Mouse (Mus musculus) intestine, embryonic 16.5 days (tissue): ENCODE data around the gene Il16. TPM values are rescaled to one million over a fixed set of nuclear protein-coding genes. Genes with fewer than 3 reads are reported as not detected.

ENCODE experiments used
- ATAC-seq: fragments of 200-750 bp; cut with Nextera tagmentation; 2 replicates; pipeline ENCODE4 v1.8.0; 2017; ENCODE audit warnings: moderate TSS enrichment, moderate library complexity
- H3K27ac ChIP-seq: fragments of 300-500 bp; sonication (generic); 2 replicates; pipeline ENCODE4 v1.5.1; 2014; ENCODE audit warnings: mild to moderate bottlenecking, low read length
- H3K27me3 ChIP-seq: fragments of 300-500 bp; sonication (generic); replicated peaks from 2 replicates; pipeline ENCODE4 v1.6.1; 2014; ENCODE audit warnings: low read length, control low read depth, mixed read lengths; ENCODE audit not compliant: control insufficient read depth, insufficient read depth
- H3K36me3 ChIP-seq: fragments of 300-500 bp; sonication (generic); 2 replicates; pipeline ENCODE4 v1.6.1; 2014; ENCODE audit warnings: low read length, control low read depth; ENCODE audit not compliant: control insufficient read depth, insufficient read depth
- H3K4me1 ChIP-seq: fragments of 300-500 bp; sonication (generic); 2 replicates; pipeline ENCODE4 v1.6.1; 2014; ENCODE audit warnings: low read length, control low read depth, mixed read lengths; ENCODE audit not compliant: control insufficient read depth, insufficient read depth
- H3K4me2 ChIP-seq: fragments of 300-500 bp; sonication (generic); 2 replicates; pipeline ENCODE4 v1.6.1; 2014; ENCODE audit warnings: low read depth, low read length, control low read depth
- H3K4me3 ChIP-seq: fragments of 300-500 bp; sonication (generic); 2 replicates; pipeline ENCODE4 v1.5.1; 2014; ENCODE audit warnings: mild to moderate bottlenecking, low read length
- H3K9ac ChIP-seq: fragments of 300-500 bp; sonication (generic); 2 replicates; pipeline ENCODE4 v1.6.1; 2014; ENCODE audit warnings: low read depth, low read length
- H3K9me3 ChIP-seq: fragments of 300-500 bp; sonication (generic); 2 replicates; pipeline ENCODE4 v1.6.1; 2016; ENCODE audit warnings: low read length, control low read depth; ENCODE audit not compliant: control insufficient read depth
- WGBS: fragments of 180-500 bp; shearing (Covaris S2); extraction: QIAGEN DNeasy Blood & Tissue Kit; methylation state at CpG from one replicate; pipeline ENCODE4 v1.1.7; 2014; 5-methylcytosine and 5-hydroxymethylcytosine counted together
- polyA plus RNA-seq: library from polyadenylated mRNA; unstranded; fragments of >200 nt; fragmentation: Nextera tagmentation; extraction: Ambion mirVana; gene quantifications from 2 replicates; pipeline ENCODE4 v1.2.1, GENCODE M21; 2015

The Il16 gene
- polyA plus RNA-seq, 1 experiment from 2014 or later = 4.9 TPM

- 72% methylated on average over 6 of the region's 6 CpGs for WGBS
- ATAC-seq = no peak
Observed at GRCm38 (mm10) chr7:83731297-83731696, 14.2 kb downstream of the Il16 start.

GRCm38 (mm10) chr7:83726936-83727632 lies 18.4 kb downstream of the Il16 start:
- H3K4me2 ChIP-seq = no peak overlapping the region
- H3K27ac ChIP-seq = no peak overlapping the region
- no peaks in the 10 kb centered on the region for H3K4me1 ChIP-seq
- H3K9me3 ChIP-seq = no peaks in the 10 kb centered on the region
- H3K9ac ChIP-seq = no peak overlapping the region
- 60% methylated on average over 5 of the region's 5 CpGs for WGBS
- no peaks in the 10 kb centered on the region for H3K36me3 ChIP-seq
- H3K4me3 ChIP-seq = no peak overlapping the region
- H3K27me3 ChIP-seq = no peaks in the 10 kb centered on the region
- no peak for ATAC-seq

More at GRCm38 (mm10) chr7:83731297-83731696, 14.2 kb downstream of the Il16 start:
- H3K27ac ChIP-seq = no peak overlapping the region
- H3K9me3 ChIP-seq = no peaks in the 10 kb centered on the region
- no peak overlapping the region for H3K9ac ChIP-seq
- no peaks in the 10 kb centered on the region for H3K27me3 ChIP-seq
- H3K4me2 ChIP-seq = no peak overlapping the region
- H3K36me3 ChIP-seq = no peaks in the 10 kb centered on the region
- no peaks in the 10 kb centered on the region for H3K4me1 ChIP-seq
- H3K4me3 ChIP-seq = no peak overlapping the region

DNA sequence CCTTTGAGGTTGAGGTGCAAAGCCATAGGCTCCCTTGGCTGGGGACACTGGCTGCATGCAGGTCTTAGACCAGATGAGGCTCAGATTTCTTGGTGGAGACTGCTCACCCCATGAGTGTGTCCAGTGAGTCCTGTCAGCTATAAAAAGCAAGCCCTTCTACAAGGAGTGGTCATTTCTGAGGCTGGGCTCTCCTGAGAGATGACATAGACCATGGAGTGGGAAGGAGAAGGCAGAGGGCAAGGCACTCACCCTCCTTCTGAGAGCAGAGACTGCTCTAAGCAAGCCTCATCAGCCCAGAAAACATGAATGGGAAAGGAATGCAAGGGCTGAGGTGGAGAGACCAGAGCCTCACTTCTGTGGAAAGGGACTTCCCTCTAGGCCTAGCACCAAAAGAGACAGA lies 19.7 kb downstream of the Il16 start:
- H3K4me1 ChIP-seq = no peaks in the 10 kb centered on the region
- ATAC-seq = no peak
- no peaks in the 10 kb centered on the region for H3K36me3 ChIP-seq
- no peak overlapping the region for H3K27ac ChIP-seq
- H3K27me3 ChIP-seq = no peaks in the 10 kb centered on the region
- no peak overlapping the region for H3K4me3 ChIP-seq
- no peak overlapping the region for H3K9ac ChIP-seq
- H3K4me2 ChIP-seq = no peak overlapping the region
- no peaks in the 10 kb centered on the region for H3K9me3 ChIP-seq

DNA sequence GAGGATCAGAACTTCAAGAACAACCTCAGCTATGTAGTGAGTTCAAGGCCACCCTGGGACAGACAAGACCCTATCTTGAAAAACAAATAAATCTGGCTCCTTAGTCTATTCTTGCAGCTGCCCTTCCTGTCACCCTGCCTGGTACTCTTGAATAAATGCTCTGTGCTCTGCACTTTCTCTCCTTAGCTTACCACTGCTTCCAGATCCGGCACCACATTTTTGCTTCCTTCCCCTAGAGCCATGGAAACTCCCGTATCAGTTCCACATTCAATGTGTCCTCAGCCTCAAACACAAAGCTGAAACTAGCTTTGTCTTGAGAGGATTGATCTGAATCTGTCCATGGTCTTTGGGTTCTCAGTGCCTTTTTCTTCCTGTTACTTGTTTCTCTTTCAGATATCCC lies 21.0 kb downstream of the Il16 start:
- H3K9me3 ChIP-seq = no peaks in the 10 kb centered on the region
- ATAC-seq = no peak
- H3K9ac ChIP-seq = no peak overlapping the region
- H3K36me3 ChIP-seq = no peaks in the 10 kb centered on the region
- H3K27ac ChIP-seq = no peak overlapping the region
- H3K4me3 ChIP-seq = no peak overlapping the region
- no peaks in the 10 kb centered on the region for H3K27me3 ChIP-seq
- WGBS = 55% methylated on average over 2 of the region's 2 CpGs
- no peak overlapping the region for H3K4me2 ChIP-seq
- H3K4me1 ChIP-seq = no peaks in the 10 kb centered on the region

GRCm38 (mm10) chr7:83723954-83724353 lies 21.6 kb downstream of the Il16 start:
- no peaks in the 10 kb centered on the region for H3K36me3 ChIP-seq
- H3K27me3 ChIP-seq = no peaks in the 10 kb centered on the region
- H3K4me2 ChIP-seq = no peak overlapping the region
- H3K9ac ChIP-seq = no peak overlapping the region
- no peaks in the 10 kb centered on the region for H3K9me3 ChIP-seq
- H3K27ac ChIP-seq = no peak overlapping the region
- no peaks in the 10 kb centered on the region for H3K4me1 ChIP-seq
- no peak overlapping the region for H3K4me3 ChIP-seq
- ATAC-seq = no peak

DNA sequence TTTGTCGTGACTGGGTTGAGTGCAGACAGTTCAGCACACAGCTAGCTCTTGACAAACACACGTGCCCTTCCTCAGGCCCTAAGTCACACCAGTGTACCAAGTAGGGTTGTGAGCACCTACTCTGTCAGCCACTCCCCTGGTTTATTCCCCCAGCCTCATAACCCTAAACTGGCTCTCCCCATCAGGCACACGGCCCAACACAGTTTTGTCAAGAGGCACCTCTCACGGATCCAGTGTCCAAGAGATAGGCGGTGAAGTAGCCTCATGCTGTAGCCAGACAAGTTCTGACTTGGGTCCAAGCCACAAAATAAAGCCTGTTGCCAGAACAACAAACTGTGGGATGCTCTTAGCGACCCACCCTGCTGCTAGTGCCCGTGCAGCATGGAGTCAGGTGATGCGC lies 22.3 kb downstream of the Il16 start:
- H3K9me3 ChIP-seq = no peaks in the 10 kb centered on the region
- H3K36me3 ChIP-seq = no peaks in the 10 kb centered on the region
- H3K9ac ChIP-seq = no peak overlapping the region
- no peaks in the 10 kb centered on the region for H3K27me3 ChIP-seq
- no peak for ATAC-seq
- no peak overlapping the region for H3K27ac ChIP-seq
- no peaks in the 10 kb centered on the region for H3K4me1 ChIP-seq
- WGBS = 86% methylated on average over 8 of the region's 8 CpGs
- H3K4me3 ChIP-seq = no peak overlapping the region
- H3K4me2 ChIP-seq = no peak overlapping the region

DNA sequence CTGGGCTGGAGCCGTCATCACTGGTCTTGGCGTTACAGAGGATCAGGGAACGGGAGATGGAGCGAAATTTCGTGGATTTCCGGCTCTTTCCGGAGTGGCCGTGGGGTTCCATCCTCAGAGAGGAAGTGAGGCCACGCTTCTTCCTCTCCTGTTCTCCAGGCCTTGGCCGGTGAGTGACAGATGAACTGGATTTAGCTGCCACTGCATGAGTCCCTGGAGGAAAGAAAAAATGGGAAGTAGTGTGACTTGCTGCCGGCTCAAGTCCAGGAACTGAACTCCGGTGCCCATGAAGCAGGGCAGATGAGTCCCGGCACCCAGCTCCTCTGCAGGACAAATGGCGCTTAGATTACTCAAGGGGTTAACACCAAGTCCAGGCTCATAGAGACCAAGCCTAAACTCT lies 23.0 kb downstream of the Il16 start:
- Histone ChIP-seq H3K36me3 (no peaks in the 10 kb centered on the region), H3K9ac (no peak overlapping the region), H3K4me1 (no peaks in the 10 kb centered on the region), H3K27ac (no peak overlapping the region), H3K4me2 (no peak overlapping the region), H3K27me3 (no peaks in the 10 kb centered on the region), H3K9me3 (no peaks in the 10 kb centered on the region), H3K4me3 (no peak overlapping the region)
- no peak for ATAC-seq
- WGBS = 82% methylated on average over 14 of the region's 14 CpGs

DNA sequence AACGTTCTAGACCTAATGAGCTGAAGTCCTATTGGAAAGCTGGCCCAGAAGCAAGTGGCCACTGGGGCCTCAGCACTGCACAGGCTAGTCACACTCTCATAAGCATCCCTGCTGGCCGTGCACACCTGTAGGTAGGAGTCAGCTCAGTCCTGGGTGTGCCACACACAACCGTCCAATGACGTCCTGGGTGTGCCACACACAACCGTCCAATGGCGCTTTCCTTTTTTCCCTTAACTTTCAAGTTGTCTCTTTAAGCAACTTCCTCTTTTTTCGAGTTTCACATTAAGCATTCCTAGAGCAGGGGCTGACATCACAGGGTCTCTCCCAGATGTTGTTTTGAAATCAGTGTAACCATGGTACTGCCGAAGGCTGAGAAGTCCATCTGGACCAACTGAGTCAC lies 25.3 kb downstream of the Il16 start:
- Histone ChIP-seq H3K4me3 (no peak overlapping the region), H3K9me3 (no peaks in the 10 kb centered on the region), H3K9ac (no peak overlapping the region), H3K36me3 (no peaks in the 10 kb centered on the region), H3K4me2 (no peak overlapping the region), H3K27ac (no peak overlapping the region), H3K27me3 (no peaks in the 10 kb centered on the region), H3K4me1 (no peaks in the 10 kb centered on the region)
- no peak for ATAC-seq
- WGBS = 66% methylated on average over 8 of the region's 8 CpGs

GRCm38 (mm10) chr7:83717021-83717725 lies 28.4 kb downstream of the Il16 start:
- Histone ChIP-seq H3K4me1 (no peaks in the 10 kb centered on the region), H3K4me3 (no peak overlapping the region), H3K27ac (no peak overlapping the region), H3K9ac (no peak overlapping the region), H3K4me2 (no peak overlapping the region), H3K36me3 (no peaks in the 10 kb centered on the region), H3K9me3 (no peaks in the 10 kb centered on the region), H3K27me3 (no peaks in the 10 kb centered on the region)
- no peak for ATAC-seq
- 69% methylated on average over 5 of the region's 5 CpGs for WGBS

- Histone ChIP-seq H3K27ac (no peak overlapping the region), H3K9me3 (no peaks in the 10 kb centered on the region), H3K9ac (no peak overlapping the region), H3K36me3 (no peaks in the 10 kb centered on the region), H3K4me3 (no peak overlapping the region), H3K4me2 (no peak overlapping the region), H3K27me3 (no peaks in the 10 kb centered on the region), H3K4me1 (no peaks in the 10 kb centered on the region)
- ATAC-seq = no peak
- 85% methylated on average over 1 of the region's 1 CpGs for WGBS
Observed at GRCm38 (mm10) chr7:83713639-83714038, 31.9 kb downstream of the Il16 start.
